Mouse (Mus musculus) left cerebral cortex, adult 8-10 months (tissue): ENCODE data around the gene Gm5678. TPM values are rescaled to one million over a fixed set of nuclear protein-coding genes. Genes with fewer than 3 reads are reported as not detected.

Experiments used
- DNase-seq, 2 experiments: peaks; one replicate each; pipeline ENCODE4 v3.0.0; 2022; ENCODE audit warnings: low spot score in 2 of 2
- total RNA-seq, 4 experiments: library from RNA; stranded (reverse); gene quantifications; 2 replicates each; pipeline ENCODE4 v1.2.4; 2022

The Gm5678 gene
- total RNA-seq = 1 to 10 TPM; 2.9 to 3.5 (median 3.3) TPM

- DNase-seq = peak in 1 of 2 experiments; percentile 69
Observed at GRCm38 (mm10) chr16:93627761-93628400, at the start of gene Gm5678. Gm5678 (plus strand) TSS chr16:93628097.

GRCm38 (mm10) chr16:93578346-93579005 lies 49.4 kb upstream of the Gm5678 start:
- DNase-seq = no peak

GRCm38 (mm10) chr16:93581125-93581524 lies 46.8 kb upstream of the Gm5678 start:
- DNase-seq = no peak

- no peak for DNase-seq
Observed at GRCm38 (mm10) chr16:93584976-93585702, 42.8 kb upstream of the Gm5678 start.

- DNase-seq = no peak
Observed at GRCm38 (mm10) chr16:93585703-93586205, 42.1 kb upstream of the Gm5678 start.

- no peak for DNase-seq
Observed at GRCm38 (mm10) chr16:93586382-93586781, 41.5 kb upstream of the Gm5678 start.

GRCm38 (mm10) chr16:93588281-93588680 lies 39.6 kb upstream of the Gm5678 start:
- no peak for DNase-seq

- DNase-seq = no peak
Observed at GRCm38 (mm10) chr16:93590915-93591314, 37.0 kb upstream of the Gm5678 start.

- DNase-seq = no peak
Observed at GRCm38 (mm10) chr16:93591450-93592430, 36.2 kb upstream of the Gm5678 start.

- DNase-seq = no peak
Observed at GRCm38 (mm10) chr16:93592711-93593110, 35.2 kb upstream of the Gm5678 start.

- DNase-seq = no peak
Observed at GRCm38 (mm10) chr16:93593406-93593805, 34.5 kb upstream of the Gm5678 start.

- DNase-seq = no peak
Observed at GRCm38 (mm10) chr16:93594448-93594847, 33.4 kb upstream of the Gm5678 start.

GRCm38 (mm10) chr16:93595766-93596165 lies 32.1 kb upstream of the Gm5678 start:
- no peak for DNase-seq

GRCm38 (mm10) chr16:93596807-93597206 lies 31.1 kb upstream of the Gm5678 start:
- peak in 1 of 2 experiments; percentile 3 for DNase-seq

- no peak for DNase-seq
Observed at GRCm38 (mm10) chr16:93597551-93597950, 30.3 kb upstream of the Gm5678 start.

- DNase-seq = no peak
Observed at GRCm38 (mm10) chr16:93599461-93599860, 28.4 kb upstream of the Gm5678 start.

GRCm38 (mm10) chr16:93603439-93604212 lies 24.3 kb upstream of the Gm5678 start, which contains the start of gene Setd4:
Setd4 (minus strand) TSS chr16:93604063.
- DNase-seq = peak; percentile 86 to 96

GRCm38 (mm10) chr16:93604481-93604969 lies 23.4 kb upstream of the Gm5678 start:
- peak in 1 of 2 experiments; percentile 56 for DNase-seq

GRCm38 (mm10) chr16:93605553-93605952 lies 22.3 kb upstream of the Gm5678 start, which contains the start of gene Cbr1:
Cbr1 (plus strand) TSS chr16:93605853.
- peak in 1 of 2 experiments; percentile 2 for DNase-seq

GRCm38 (mm10) chr16:93606146-93606545 lies 21.8 kb upstream of the Gm5678 start:
- no peak for DNase-seq
